Mouse (Mus musculus): ENCODE results near the gene Cntrl.
A peak's percentile ranks its signal among the peaks of the same experiment; 100 is the strongest.

Cntrl gene

DNA sequence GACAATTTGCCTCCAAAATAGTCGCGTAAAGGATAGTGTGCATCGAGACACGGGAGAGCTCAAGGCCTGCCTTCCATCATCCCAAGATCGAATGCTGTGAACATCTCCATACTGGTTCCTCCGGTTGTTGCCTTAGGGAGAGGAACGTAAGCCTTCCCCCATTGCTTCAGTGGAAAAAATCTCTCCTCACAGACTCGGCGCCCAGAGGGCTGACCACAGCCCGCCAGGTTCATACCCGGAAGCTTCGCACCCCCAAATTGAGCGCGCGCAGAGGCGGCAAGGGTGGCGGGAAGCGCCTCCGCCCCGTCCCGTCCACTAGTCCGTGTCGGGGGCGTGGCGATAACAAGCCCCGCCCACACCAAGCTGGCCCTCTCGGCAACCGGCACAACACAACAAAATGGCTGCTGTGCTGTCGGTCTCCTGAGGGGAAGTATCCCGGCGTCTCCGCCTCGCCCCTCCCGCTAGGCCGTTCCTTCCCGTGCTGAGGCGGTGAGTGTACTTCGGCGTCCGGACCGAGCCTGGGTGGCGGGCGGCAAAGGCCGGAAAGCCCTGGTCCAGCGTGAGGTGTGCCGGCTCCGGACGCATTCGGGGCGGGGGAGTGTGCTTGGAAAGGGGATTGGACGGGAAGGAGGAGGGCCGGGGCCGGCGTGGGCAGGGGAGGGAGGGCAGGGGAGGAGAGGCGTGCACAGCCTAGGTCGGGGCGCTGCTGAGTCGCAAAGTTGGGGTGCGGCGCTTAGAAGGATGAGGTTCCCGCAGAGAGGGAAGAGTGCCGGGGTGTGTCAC, at the start of gene Cntrl:
Gene Cntrl (plus strand): TSS at position 352 of the 783 bp plus-strand sequence.
- DNase-seq (ENCODE audit: low read depth, low spot score): peak; percentile 86

DNA sequence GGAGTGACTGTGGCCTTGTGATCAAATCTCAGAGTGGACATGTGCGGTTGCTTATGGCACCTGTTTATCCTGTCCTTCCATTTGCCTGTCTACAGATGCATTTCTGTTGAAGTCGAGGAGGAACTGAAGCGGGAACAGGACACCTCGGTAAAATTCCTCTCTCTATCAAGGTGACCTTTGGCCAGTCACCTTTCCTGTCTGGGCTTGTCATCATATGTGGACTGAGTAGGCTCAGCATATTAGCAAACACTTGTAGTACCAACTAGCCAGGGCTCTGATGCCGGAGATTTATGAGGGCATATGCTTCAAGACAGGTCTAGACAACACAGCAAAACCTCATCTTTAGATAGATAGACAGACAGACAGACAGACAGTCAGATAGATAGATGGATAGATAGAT, 49.0 kb upstream of the Cntrl start:
- DNase-seq (ENCODE audit: low read depth, low spot score): no peak

DNA sequence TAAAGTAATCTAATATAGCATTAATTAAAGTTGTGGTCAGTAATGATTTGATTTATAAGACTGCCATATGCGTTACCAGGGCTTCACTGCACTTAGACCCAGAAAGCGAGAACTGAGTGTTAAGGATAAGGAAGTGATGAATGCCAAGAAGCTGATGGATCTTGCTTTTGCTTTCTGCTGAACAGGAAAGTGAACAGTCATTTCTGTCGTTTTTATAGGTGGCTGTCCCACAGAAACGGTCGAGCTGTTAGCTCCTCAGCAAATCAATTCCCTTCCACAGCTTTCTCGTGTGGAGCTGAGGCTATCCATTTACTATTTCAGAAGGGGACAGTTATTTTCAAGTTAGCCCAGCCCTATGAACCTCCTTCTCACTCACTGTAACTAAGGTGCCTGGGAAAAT, 48.4 kb upstream of the Cntrl start:
- no peak for DNase-seq (ENCODE audit: low read depth, low spot score)

DNA sequence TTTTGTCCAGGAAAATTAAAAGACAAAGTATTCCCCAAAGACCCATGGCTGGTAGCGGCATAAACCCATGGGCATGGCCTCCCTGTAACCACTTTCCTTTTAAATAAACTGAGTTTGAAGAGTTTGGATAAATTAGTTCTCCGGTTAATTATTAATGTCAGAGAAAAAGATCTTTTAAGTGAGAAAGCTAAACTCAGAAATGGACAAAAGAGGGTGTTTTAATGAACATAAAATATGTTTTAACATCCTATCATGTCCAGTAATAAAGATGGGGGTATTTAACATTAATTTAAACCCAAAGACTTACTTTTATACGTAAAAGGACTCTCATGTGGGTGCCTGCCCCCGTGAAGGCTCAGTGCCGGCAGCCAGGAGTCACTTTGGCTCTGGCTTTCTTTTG, 48.0 kb upstream of the Cntrl start, which contains the start of gene Hc:
Gene Hc (minus strand): TSS at position 101 of the 400 bp plus-strand sequence.
- DNase-seq (ENCODE audit: low read depth, low spot score): no peak

DNA sequence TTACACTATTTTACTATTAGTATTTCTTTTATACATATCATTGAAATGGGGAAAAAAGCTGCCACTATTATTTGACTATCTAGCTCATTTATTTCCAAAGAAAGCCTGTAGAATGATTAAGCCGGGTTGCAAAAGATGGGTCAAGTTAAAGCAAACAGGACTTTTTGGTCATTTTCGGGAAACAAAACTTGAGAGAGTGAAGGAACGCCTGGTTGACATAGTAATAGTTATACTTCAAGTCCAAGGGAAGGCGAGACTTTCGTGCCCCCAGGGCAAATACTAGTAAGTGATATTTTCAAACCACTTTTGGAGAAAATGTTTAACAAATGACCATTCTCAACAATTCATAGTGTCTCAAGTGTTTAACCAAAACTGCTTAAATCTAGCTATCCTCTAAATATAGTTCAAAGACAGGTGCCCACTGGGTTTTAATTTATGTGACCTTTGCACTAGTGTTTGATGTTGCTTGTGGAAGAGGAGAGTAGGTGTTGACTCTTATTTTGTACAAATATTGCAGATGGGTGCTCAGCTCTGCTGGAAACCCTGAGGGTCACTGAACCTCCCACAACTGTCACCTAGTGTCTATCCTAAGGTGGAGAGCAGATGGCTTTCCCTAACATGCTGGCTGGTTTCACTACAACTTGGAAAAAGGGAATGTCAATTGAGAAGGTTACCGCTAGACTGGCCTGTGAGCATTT, 45.8 kb upstream of the Cntrl start:
- no peak for DNase-seq (ENCODE audit: low read depth, low spot score)

DNA sequence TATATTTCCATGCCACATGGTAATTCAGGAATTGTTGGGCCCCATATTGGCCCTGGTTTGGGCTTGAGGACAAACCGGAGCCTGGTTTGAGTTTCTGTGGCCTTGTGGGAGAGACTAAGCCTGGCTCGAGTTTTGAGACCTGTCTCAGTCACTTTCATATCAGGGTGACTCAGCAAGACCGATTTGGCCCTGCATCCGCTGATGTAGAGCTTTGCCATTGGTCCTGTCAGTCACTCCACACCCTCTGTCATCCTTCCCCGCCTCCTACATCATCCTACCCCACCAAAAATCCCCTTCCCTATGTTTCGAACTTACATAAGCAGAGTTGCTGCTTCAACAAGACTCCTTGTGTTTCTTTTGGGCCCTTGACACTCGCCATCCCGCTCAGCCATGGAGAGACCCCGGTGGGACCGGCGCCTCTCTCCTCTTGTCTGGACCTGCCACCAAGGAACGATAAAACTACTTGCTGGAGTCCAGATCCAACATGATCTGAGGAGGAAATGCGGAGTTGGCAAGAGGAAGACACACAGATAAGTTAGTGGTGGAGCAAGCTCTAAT, 42.7 kb upstream of the Cntrl start:
- no peak for DNase-seq (ENCODE audit: low read depth, low spot score)

DNA sequence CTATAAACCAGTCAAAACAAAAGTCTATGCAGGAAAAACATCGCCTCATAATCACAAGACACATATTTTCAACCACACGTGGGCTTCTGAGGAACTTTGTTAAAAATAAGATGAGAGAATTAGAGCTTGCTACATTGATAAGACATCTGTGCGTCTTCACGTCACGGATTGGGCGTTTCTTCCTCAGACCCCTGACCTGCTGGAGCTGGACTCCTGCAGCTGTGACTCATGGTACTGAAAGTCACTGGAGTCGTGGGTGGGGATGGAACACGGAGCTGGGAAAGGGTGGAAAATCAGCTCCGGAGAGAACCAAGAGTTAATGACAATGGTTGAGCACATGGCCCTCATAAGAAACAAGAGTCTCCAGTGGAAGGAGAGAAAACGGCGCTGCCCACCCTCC, 42.2 kb upstream of the Cntrl start:
- no peak for DNase-seq (ENCODE audit: low read depth, low spot score)

DNA sequence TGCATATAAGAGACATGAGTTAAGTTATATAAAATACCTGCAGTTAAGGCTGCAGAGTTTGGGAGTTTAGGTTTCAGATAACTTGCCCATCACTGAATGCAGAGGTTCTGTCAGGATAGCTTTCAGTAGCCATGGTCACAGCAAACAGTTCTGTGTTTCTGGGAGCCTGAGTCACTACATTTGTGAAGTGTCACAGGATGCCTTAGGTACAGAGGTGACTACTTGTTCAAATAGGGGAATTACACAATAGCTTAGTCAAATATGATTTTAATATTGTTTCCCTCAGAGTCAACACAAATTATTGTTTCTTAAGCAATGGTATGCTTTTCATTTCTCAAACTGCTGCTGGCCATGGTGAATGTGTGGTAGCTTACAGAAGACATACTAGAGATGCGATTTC, 40.2 kb upstream of the Cntrl start:
- no peak for DNase-seq (ENCODE audit: low read depth, low spot score)

DNA sequence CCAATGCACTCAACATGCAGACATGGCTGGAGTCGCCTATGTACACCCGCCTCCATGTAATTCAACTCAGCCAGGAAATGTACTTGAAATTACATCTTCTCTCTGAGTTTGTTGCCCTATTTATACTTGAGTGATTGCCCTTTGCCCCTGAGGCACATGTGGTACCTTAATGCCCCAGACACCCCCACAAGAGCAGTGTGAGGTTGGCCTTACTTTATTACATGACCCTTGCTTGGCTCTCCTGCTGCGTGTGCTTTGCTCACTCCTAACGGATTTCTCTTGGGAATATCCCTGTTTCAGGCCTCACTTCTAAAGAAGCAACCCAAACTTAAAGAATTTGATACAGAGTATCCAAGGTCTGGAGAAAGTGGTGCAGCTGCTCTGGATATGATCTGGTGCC, 39.0 kb upstream of the Cntrl start:
- DNase-seq (ENCODE audit: low read depth, low spot score): no peak

DNA sequence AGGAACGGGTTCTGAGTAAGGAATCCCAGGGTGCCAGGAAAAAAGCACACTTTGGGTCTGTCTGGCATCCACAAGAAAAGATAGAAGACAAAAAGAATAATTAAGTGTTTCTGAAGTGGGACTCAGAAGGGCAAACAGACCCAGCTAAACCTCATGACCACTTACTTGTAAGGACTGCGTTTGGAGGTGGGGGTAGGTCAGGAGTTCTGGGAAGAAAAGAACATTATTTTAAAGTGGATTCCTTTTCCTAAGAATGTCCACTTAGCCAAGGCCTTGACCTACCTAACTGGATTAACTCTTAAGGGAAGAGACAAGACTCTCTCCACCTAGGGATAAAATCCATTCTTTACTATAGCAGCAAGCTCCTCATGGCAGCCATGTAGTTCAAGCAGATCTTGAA, 36.7 kb upstream of the Cntrl start:
- no peak for DNase-seq (ENCODE audit: low read depth, low spot score)

DNA sequence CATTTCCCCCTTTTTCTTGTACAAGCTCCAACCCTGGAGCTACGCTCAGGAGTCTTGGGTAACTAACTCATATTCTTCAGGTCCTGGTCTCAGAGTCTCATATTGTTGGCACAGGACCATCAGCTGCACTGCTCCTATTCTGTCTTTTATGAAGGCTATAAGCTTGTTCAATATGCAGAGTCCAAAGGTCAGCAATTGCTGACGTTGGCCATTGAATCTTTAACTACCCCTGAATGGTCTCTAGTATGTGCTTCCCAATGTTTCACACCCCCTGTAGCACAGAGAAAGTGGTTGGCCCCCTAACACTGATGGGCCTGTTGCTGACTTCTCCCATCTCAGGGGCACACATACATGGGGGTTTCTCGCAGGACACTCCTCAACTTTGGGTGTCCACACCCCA, 35.0 kb upstream of the Cntrl start:
- DNase-seq (ENCODE audit: low read depth, low spot score): no peak

DNA sequence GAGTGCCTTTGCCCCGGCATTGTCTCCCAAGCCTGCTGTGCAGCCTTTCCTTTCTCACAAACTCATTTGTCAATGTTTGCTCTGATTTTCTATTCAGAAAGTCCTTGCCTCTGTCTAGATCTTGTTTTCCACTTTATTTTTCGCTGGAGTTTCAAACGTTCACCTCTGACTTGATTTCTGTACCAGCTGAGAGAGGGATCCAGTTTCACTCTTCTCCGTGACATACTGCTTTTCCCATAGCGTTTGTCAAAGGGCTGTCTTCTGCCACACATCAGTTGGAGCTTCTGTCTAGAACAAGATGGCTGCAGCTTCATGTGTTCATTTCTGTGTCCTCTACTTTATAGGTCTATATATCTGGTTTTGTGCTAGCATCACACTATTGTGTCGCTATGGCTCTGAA, 30.1 kb upstream of the Cntrl start:
- DNase-seq (ENCODE audit: low read depth, low spot score): no peak

DNA sequence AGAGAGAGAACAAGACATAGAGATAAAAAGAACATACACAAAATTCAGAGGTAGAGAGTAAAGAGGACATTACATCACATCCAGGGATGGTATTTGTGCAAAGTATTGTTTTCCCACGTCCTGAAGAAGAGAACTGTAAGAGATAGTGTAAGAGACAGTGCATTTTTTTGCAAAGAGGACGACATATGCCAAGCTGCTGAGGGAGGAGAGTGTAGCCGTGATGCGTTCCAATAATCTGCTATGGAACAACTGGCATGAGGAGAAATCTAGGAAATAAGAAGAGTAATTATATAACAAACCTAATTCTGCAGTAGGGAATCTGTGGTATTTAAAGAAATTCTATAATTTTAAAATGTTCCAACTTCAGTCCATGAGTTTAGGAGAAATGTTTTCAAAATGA, 21.9 kb upstream of the Cntrl start:
- no peak for DNase-seq (ENCODE audit: low read depth, low spot score)

DNA sequence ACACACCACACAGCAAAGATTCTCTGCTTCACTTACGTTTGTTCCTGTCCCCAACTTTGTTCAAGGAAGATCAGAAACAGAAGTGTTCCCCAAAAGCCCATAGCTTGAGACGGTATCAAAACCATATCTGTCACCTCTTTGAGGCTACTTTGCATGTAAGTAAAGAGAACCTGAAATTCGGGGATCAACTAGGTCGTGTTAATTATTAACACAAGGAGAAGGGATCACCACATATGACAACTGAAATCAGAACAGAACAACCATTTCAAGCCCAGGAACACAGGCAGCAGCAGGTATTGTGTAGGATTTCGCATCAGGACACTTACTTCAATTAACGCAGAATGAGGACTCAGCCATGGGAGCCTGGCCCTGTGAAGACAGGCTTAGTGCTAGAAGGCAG, 8.8 kb upstream of the Cntrl start:
- DNase-seq (ENCODE audit: low read depth, low spot score): no peak

DNA sequence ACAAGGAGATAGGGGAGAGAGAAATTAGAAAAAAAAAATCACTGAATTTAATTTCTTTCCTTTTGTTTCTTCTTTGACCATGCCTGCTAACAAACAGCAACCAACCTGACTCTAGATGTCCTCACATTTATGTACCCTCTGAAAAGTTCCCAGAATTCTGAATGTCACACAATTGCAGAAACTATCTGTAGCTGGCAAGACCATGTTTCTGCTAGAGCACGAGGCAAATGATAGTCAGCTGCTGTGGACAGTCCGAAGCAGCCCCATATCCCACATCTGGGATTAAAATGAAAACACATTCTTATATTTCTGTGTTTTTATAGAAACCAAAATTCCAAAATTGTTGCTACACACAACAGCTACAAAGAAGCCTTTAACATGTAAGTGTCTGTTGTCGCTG, 7.8 kb upstream of the Cntrl start, which contains the start of gene AI182371:
Gene AI182371 (minus strand): TSS at position 101 of the 400 bp plus-strand sequence.
- DNase-seq (ENCODE audit: low read depth, low spot score): no peak

DNA sequence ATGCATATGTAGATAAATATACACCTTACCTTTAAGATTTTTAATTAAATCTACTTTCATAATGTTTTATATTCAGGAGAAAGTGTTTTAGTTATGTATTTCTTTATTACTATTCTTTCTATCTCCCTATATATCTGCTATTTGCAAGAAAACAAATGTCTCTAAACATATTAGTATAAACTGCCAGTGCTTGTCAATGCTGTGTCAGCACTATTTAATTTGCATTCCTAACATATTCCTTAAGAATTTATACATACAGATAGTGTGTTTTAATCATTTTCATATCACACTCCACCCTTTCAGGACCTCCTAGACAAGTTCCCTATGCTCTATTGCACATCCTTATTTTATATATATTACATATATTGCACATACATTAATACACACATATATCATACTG, 6.5 kb upstream of the Cntrl start:
- DNase-seq (ENCODE audit: low read depth, low spot score): no peak

DNA sequence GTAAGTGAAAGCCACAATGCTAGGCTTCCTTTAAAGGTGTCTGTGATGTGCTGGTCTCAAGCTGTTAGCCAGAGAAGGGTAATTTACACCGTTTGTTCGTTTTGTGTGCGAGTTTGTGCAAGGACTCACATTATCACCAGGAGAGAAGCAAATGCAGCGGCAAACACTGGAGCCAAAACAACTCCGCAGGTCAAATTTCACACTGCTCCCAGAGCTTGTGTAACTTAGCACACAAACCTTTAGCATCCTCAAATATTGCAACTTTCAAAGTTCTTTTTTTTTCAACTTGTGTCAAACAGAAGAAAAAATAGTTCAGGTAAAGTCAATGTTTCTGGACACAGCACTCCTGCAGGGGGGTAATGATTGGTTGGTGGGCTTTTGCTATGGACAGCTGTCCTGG, 5.7 kb upstream of the Cntrl start:
- DNase-seq (ENCODE audit: low read depth, low spot score): no peak

DNA sequence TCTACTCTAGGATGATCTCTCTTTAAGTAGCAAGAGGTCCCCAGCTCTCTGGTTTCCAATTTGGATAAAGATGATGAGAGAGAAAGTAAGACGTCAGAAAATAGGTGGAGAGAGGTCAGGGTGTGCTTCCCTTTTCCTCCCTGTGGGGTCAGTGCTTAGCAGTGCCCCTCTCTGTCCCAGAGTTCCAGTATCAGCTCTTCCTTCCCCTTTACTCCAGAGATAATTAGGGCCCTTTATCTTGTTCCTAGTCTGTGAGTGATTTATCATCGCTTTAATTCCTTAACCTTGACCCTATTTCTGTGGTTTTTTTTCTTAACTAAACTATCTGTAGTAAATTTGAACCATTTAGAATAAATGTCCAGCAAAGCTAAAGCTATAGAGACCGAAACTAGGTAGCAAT, 4.4 kb upstream of the Cntrl start:
- no peak for DNase-seq (ENCODE audit: low read depth, low spot score)

DNA sequence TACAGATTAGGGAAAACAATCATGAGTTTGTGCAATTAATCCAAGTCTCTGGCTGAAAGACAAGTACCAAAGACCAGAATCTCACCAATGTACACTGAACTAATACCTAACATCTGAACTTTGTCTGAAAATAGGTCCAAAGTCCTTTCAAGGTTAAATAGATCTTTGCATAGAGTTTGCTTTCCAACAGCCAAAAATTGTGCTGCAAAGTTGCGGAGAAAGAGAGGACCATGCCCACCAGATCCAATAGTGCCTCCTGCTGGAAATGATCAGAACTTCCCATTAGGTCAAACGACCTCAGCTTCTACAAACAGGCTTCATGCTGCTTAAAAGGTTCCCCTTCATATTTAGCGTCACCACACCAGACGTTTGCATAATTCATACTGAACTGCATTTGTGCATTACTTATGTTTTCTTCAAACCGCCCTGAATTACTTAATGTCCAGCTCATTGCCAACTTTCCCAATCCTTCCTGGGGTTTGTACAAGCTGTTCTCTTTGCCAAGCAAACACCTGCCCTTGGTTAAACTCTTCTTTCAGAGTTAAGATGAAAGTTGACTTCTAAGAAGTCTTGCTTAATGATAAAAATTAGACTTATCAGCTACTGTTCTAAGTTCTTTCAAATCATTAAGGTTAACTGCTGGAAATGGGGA, 1.2 kb upstream of the Cntrl start:
- no peak for DNase-seq (ENCODE audit: low read depth, low spot score)

DNA sequence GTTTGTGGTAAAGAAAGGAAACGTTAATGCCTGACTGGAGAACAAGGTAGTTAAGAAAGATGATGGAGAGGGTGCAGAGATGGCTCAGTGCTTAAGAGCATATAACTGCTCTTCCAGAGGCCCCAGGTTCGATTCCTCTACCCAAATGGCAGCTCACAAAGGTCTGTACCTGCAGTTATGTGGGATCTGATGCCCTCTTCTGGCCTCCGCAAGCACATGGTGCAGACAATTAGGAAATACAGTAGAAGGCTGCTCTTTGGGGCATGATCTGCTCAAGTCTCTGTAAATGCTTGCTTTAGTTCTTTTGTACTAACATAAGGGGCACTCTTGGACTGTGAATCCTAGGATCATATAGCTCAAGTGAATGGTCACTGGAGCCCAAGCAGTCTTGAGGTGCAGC, 580 bp upstream of the Cntrl start:
- DNase-seq (ENCODE audit: low read depth, low spot score): peak; percentile 9

DNA sequence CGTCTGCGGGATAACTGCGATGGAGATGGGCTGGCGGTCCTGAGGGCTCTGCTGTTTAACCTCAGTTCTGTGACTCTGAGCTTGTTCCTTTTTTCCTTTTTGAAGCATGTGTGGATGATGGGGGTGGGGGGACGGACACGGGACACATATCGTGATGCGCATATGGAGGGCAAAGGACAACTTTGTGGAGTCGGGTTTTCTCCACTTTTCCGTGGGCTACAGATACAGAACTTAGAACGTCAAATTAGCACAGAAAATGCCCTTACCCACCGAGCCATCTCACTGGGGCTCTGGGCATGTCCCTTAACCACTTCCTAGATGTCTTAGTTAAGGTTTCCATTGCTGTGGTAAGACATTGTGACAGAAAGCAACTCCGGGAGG, 622 bp downstream of the Cntrl start:
- no peak for DNase-seq (ENCODE audit: low read depth, low spot score)

DNA sequence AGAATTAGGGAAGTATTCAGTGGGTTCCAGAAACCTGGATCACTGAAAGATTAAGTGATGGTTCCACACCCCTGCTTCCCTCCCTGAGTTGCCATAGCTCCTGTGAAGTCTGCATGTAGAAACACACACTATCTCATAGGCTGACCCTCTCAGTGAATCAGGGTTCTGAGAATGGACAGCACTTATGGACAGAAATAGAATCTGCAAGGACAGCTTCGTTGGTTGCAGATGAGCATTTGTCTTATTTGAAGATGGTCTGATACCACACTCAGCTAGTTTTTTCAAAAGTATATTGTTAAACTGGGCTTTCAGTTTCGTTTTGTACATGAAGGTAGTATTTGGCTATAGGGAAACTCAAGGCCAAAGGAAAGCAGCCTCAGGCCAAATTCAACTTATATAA, 1.2 kb downstream of the Cntrl start:
- DNase-seq (ENCODE audit: low read depth, low spot score): no peak

Data from skeletal muscle tissue, adult 2 months (tissue).